Mouse (Mus musculus) stomach, postnatal 0 days (tissue): Measurements from ENCODE around the gene Hsd17b7.

Experiments used
- CTCF ChIP-seq: IDR thresholded peaks from 2 replicates; pipeline ENCODE4 v1.5.1; 2016; ENCODE audit warnings: antibody characterized with exemption, low read depth, mild to moderate bottlenecking, moderate library complexity
- EP300 ChIP-seq: optimal IDR thresholded peaks from 2 replicates; pipeline ENCODE3; 2016; ENCODE audit warnings: antibody characterized with exemption

DNA sequence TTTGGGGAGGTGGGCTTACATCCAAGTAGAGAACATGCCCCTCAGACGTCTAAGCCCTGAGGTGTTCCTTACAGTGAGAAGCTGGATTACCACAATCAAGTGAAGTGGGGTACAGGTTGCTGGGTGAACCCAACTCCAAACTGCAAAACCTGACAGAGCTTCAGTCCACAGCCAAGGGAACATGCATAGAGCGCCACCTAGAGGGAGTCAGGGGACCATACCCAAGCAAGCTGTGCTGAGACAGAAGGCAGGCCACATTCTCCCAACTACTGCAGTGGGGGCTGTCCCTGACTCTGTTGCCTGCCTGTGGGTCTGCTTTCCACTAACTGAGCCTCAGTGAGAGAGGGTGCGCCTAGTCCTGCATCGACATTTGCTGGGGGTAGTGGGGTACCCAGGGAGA, 51.0 kb downstream of the Hsd17b7 start:
- TF ChIP-seq CTCF (peak; percentile 91), EP300 (no peak)
